Mouse (Mus musculus) spleen, postnatal 4 days (tissue): ENCODE measurements around the gene Kcnq5.
"Not testable (repeated sequence)": the region's sequence is repeated elsewhere in the genome, so short reads cannot be mapped to it uniquely, and the experiment has no call there.

Experiments
- DNase-seq, 2 experiments: peaks; one replicate each; pipeline ENCODE4 v3.0.0; 2022; ENCODE audit warnings: low spot score in 2 of 2

The Kcnq5 gene

DNA sequence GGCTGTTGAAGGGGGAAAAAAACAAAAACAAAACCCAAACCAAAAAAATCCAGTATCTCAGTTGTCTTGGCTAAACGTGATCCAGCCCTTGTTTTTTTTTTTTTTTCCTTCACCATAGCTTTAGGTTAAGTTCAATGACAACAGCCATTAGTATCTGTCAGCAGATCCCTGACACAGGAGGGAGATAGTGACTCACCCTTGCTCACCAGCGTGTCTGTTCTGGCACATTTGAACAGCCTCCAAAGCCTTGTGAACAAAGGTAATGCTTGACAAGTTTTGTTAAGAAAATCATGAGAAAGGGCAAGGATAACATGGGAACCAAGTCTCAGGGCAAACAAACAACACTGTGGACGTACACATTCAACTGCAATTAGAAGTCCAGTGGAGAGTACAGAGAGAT is 123.2 kb downstream of the Kcnq5 start:
- no peak for DNase-seq

DNA sequence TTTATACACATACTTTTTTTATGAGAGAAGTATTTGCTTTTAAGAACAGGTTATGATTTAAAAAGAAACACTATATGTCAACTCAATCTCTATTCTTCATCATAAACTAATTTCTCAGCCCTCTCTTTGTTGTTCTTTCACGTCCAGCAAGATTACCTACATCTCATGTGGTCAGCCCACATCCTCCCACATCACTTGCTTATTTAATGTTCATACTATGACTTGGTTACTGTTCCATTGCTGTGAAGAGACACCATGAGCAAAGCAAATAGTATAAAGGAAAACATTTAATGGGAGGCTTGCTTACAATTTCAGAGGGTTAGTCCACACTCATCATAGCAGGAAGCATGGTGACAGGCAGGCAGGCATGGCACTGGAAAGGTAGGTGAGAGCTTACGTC is 124.4 kb downstream of the Kcnq5 start:
- no peak for DNase-seq

DNA sequence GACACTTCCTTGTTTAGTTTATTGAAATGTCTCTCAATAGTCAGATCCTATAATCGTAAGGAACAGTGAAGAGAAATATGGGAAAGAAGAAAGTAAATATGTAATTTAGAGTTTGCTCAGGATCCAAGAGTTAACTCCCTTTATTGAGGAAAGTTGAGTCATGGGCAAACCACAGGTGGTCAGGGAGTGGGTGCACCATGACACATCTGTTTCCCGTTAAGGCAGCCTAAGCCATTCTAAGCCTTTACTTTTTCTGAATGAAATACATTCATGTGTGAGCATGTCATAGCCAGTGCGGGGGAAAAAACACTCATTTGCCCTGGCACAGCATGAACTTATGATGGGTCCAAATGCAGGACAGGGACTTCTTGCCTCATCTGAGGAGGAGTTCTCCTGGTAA is 125.4 kb downstream of the Kcnq5 start:
- no peak for DNase-seq

DNA sequence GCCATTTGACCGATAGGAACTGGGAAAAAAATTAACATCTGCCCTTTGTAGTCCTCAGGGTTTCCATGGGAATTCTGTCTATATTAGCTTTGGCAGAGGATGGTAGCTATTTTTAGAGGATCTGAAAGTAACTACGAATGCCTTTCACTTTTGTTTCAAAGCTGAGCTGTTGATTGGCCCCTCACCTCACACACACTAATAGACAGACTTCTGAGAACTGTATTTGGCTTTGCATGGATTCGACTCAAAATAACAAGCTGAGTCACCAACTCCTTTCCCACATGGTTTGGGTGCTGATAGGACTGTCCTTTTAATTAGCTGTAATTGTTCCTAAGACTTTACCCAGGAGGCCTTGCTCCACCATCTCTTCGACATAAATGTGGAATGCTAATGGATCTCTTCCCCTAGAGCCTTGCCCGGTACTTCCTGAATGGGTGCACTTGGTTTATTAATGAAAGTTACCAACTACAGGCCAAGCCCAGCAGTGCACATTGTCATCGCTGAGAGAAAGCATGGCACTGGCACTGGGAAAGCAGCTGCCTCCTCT is 131.8 kb downstream of the Kcnq5 start:
- no peak for DNase-seq

DNA sequence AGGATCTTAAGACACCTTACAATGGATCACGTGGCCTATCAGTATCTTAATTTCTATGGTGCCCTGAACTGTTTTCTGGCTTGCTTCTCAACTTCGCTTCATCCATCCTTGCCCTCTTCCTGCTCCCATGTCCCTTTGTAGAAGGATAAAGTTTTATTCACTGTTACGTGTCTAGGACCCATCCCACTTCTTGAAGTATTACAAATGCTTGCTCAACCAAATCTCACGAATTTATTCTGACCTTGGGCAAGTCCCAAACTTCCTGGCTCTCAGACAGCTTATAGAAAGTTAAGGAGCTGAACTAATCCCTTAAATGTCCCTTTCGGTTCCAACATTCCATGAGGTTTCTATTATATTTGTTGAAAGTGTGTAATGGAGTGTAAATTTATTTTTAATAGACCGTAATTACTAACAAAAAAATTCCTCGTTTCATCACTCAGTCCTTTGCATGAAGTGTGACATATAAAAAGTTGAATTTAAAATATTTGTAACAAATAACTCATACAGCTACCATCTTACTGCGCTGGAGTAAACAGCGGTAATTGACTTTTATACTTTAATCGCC is 141.6 kb downstream of the Kcnq5 start:
- DNase-seq, result no peak

DNA sequence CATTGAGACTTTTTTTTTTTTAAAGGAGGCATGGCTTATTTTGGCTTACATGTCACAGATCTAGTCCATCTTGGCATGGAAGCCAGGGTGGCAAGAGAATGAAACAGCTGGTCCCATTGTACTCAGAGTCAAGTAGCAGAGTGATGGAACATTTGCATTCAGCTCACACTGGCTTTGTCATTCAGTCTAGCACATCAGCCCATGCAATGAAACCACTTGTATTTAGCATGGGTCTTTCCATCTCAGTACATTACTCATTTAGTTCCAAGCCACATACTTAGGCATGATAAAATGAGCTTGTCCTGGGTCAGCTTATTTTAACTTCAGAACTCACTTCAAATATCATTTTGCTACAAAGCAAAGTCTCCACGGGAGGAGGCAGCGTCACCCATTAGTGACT is 156.7 kb downstream of the Kcnq5 start:
- no peak for DNase-seq

DNA sequence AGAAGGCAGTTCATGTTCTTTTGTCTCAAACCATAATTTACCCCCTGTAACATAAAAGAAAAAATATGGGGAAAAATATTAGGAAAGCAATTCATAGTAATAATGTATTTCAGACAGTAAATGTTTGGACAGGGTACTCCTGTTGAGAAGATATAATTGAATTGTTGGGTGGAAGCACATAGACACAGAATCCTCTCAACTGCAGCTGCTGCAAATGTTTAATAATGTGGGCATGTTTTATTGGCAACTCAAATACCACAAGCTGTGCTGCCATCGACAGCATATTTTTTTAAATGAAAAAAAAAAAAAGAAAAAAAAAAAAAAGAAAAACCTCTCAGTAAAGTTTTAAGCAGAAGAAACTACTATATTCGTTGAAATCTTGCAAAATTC is 157.3 kb downstream of the Kcnq5 start:
- no peak for DNase-seq

DNA sequence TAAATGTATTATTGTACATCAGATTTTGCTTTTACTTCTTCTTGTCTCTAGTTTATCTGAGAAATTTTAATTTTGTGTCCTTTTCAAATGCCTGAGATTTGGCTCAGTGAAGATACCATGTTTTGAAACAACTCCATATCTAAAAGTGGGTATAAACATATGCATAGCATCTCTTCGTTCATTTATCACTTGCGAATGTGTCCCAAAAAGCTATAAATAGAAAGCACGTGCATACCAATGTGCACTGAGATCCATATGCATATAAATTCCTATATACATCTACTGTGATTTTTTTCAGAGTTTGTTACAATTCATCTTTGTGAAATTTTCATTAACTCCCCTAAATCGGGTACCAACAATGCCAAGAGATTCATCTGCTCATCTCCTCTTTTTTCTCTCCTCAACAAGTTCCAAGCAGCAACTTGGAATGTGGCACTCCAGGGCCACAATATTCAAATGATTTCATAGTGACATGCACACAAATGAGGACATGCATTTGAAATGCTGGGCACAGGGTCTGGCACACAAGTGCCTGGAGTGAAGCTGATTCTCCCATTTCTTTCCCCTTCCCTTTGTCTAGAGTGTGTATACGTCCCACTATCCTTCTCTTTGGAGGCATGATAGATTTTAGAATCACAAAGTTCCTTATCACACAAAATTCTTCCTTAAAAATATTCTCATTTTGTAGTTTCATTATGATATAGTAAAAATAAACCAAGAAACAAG is 157.8 kb downstream of the Kcnq5 start:
- no peak for DNase-seq

DNA sequence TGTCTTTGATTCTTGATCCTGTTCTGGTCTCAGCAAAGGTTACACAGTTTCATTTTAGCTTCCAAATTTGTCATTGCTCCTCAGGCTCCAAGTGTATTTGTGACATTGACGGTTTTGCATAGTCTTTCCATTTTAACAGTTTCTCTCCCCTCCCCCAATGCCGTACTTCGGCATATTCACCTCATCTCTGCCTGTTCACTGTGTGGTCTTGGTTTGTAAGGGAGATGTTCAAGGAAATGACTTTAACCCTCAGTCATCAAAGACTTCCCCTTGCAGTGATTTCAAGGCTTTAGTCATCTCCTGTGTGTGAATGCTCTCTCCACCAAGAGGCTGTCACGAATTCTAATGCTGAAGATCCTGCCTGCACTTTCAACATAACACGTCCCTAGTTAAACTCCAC is 181.0 kb downstream of the Kcnq5 start:
- no peak for DNase-seq

DNA sequence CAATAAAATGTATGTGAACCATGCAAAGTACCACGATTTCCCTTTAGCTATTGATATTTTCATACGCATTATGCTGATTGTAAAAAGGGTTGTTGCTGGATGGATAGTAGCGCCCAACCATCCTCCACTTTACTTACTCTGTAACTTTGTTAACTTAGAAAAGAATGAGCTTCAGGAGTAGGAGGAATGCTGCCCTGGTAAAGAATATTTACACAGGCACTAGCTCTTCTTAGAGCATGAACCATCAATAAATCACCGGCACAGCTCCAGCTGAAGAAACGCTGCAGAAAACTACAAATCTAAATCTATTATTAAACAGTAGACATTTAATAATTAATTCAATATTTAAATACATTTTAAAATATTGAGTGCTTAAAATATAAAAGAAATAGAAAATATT is 184.2 kb downstream of the Kcnq5 start:
- DNase-seq, result no peak

DNA sequence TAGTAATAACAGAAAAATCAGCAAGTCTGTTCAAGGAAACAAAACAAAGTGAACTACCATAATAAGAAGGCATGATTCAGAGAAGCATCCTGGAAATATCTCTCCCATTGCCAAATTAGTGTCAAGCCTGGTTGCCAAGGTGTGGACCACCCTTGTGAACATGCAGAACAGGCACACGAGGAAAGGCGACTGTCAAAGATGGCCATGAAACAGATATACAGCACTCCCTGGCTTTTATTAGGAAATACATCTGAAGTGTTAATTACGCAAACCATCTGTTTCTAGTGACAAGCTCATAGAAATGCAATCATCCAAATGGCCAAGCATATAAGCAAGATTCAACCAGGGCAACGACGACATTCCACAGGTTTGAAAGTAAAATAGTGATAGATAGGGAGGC is 187.8 kb downstream of the Kcnq5 start:
- DNase-seq, result no peak

DNA sequence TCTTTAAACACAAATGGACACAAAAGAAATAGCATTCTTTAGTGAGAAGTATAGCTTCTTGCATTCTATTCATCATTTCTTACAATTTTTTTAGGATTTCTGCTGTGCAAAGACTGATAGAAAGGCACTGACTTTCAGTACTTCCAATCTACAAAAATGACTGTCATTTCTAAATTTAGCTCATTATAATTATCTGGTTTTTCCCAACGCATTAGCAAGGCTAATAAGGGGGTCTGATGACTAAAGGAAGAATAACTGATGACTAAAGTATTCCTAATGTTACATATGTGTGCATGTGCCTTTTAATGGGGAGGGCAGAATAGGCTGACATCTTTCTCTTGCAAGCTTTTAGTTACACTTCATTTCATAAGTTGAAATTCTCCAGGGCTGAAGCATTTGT is 191.2 kb downstream of the Kcnq5 start:
- DNase-seq, result no peak

DNA sequence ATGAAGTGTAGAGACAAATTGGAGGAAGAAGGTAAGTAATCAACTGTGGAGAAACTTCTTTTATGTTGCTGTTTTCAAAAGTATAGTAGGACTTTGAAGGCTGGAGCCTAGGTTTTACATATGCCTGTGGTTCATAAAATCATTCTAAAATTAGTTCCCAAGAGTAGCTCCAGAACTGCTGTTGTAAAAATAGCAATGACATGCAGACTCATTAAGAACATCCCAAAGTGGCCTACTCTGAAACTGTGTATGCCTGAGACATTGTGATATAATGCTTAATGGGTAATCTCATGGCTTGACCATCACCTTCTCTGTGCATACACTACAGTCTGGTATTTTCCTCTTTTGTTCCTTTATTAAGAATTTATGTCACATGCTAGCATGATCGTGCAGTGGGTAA is 212.4 kb downstream of the Kcnq5 start:
- DNase-seq, result no peak

DNA sequence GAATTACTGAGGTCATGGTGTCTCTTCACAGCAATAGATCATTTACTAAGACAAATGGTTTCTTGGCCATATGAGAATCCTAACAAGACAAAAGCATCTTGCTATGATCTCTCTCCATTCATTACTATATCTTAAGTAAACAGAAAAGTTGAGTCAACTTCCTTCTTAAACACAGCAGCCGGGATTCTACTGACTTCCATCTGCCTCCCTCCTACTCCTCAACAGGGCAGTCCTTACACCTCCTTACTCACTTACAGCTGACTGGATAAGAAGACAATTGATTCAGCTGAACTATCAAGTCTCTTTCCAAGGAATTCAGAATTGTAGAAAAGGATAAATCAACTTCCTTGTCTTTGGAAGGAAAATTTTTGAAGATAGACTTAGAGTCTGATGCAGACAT is 232.6 kb downstream of the Kcnq5 start:
- no peak for DNase-seq

DNA sequence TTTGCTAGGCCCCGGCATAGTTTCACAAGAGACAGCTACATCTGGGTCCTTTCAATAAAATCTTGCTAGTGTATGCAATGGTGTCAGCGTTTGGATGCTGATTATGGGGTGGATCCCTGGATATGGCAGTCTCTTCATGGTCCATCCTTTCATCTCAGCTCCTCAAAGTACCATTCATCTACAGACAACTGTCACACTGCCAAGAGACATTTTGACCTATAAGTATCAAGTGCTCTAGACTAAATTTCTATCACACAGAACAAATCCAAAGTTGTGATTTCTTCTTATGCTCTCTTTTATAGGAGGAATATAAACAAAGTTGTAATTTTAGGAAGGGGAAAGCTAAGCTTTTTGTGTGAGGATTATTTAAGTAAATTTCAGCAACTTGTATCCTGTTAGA is 238.5 kb downstream of the Kcnq5 start:
- DNase-seq, result not testable (repeated sequence)

DNA sequence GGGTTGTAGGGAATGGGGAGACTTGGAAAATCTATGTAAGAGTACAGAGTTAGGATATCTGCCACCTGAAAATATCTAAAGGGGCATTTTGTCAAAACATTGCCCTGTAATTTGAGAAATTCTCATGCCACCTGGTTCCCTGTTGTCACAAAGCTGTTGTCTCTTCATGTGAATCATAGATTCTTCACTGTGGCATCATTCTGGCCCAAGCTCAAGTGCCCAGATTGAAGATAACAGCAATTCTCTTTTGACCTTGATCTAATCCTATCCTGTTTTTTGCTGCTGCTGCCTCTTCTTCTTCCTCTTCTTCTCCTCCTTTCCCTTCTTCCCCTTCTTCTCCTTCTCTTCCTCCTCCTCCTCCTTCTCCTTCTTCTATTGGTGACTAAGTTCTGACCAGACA is 240.5 kb downstream of the Kcnq5 start:
- no peak for DNase-seq

DNA sequence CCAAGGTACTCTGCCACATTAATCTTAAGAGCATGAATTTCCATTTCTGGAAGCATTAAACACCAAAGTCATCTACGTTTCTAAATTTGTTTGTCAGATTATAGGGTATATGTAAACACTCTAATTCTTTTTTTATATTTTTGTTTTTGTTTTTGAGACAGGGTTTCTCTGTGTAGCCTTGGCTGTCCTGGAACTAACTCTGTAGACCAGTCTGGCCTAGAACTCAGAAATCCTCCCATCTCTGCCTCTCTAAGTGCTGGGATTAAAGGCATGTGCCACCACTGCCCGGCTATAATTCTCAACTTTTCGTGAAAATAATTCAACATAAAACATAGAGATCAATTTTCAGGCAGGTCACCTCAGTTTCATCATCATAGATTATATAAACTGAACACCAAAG is 246.9 kb downstream of the Kcnq5 start:
- DNase-seq, result no peak

DNA sequence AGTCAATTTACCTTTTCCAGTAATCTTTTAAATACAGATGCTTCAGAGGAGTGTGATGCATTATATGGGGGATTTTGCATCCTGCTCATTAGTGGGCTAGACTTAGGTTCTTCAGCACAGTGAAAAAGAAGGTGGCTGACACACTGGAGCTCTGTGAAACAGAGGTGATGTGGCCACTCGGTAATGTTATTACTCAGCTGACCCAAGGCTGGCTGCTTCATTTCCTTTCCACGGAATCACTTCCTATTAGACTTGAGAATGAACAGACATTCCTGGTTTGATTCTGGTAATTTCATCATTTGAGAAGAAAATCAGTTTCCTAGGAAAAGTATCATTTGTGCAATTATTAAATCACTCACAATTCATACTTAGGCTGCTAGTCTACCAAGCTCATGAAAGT is 249.0 kb downstream of the Kcnq5 start:
- no peak for DNase-seq

DNA sequence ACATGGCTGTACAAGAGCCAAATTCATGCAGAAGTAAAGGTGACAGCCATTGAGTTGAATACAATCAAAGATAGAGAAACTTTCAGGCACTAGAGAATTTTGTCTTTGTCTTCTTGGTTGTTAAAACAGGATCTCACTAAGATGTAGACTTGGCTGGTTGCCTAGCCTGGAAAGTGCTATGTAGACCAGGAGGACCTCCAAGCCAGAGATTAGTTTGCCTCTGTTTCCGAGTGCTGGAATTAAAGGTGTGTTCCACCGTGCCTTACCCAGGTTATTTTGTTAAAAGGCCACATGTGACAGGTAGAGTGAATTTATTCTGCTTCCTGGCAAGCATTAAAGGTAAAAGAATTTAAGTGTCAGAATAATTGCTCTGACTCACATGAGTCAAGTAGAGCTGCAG is 271.3 kb downstream of the Kcnq5 start:
- DNase-seq, result no peak

DNA sequence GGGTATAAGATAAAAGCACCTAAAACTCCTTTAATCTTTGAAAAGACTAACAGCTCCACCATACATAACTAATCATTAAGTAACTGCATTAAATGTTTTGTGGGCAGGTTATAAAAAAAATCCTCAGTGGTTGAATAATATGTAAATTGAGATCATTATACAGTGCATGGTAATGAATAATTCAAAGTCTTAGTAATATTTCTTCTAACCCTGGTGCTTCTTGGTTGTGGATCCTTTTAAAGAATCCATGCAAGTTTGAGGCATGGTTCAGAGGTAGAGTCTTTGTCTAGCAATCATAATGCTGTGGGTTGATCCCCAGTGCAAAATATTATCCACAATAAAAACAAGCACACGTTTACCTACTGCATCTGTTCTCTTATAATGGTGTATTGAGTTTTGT is 272.8 kb downstream of the Kcnq5 start:
- DNase-seq, result no peak

DNA sequence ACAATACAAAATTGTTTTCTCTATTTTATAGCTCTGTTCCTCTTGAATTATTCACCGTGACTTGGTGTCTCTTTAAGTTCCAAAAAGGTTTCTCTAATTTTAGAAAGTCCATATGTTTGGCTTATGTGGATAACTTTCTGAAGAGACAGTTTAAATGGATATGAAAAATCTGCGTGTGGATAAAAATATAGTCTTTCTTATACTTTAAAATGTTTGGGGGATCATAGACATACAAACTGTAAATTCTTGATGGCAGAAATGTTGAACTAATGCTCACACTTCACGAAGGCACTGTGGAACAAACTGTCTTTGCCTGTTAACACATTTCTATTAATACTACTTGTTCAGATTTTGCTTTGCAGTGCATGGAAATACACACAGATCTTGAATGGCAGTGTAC is 277.3 kb downstream of the Kcnq5 start:
- DNase-seq, result no peak

DNA sequence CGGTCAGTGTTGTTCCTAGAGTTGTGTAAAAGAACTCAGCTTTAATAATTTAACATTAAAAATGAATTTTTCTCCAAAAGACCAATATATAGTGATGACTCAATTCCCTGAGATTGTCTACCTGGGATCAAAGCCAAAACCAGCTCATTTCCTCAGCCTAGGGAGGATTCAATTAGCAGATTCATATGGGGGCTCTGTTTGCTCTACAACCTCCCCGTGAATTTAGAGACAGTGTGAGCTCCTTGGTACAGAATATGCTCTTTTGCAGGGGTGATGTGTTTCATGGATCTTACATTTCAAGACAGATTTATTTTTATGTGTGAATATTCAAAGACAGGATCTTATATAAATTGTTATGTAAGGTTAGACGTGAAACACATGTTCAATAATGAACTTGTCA is 284.9 kb downstream of the Kcnq5 start:
- no peak for DNase-seq

DNA sequence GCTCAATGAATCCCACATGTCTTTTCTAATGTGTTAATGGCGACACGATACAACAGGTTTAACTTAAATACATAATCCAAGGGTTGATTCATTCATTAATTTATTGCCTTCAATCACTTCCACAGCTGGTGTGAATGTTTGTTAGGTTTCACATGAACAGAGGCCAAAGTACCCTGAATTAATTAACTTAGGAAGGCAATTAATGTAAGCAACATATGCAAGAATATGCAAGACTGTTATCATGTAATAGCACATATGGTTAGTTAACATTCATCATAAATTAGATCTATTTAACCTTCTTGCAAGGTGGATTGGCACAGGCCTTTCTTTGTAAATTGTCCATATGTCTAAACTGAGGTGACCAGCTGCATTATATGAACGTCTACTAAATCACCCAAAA is 300.9 kb downstream of the Kcnq5 start:
- no peak for DNase-seq

DNA sequence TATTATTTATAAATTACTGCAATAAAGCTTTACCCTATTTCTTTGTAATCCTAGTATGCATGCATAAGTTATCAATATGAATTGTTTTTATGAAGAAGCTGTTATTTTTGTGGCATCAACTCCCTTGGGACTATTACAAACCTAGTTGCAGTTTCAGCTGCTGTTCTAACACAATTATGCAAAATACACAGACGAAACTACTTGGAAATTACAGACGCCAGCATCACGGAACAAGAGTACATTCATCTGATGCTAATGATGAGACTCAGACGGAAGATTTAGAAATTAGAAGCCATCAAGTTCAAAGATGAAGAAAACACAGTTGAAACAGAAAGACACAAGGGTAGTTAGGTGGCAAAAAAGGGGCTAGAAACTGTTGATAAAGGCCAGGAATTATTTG is 310.9 kb downstream of the Kcnq5 start:
- DNase-seq, result no peak
